Mouse (Mus musculus) MEL (cell line): Measurements from ENCODE around the gene Grm7. TPM values are rescaled to one million over a fixed set of nuclear protein-coding genes. Genes with fewer than 3 reads are reported as not detected.

Experiments
- DNase-seq: peaks from one replicate; pipeline ENCODE4 v3.0.0; 2011; ENCODE audit warnings: low read depth, low spot score
- H3K27ac ChIP-seq: 2 replicates; pipeline ENCODE4 v1.5.1; 2012; ENCODE audit warnings: low read depth, mild to moderate bottlenecking, control low read depth, low read length, moderate library complexity; ENCODE audit not compliant: control insufficient read depth
- H3K27me3 ChIP-seq, 2 experiments: fragments of 150-350 bp in 1 of 2; sonication (generic) in 1 of 2; 2 replicates each; pipeline ENCODE4 v1.6.1; 2012; ENCODE audit warnings: low read length in 2 of 2, mild to moderate bottlenecking in 2 of 2, improper control_type of control experiment in 1 of 2, moderate library complexity in 1 of 2; ENCODE audit not compliant: insufficient read depth in 2 of 2, control insufficient read depth in 1 of 2
- H3K36me3 ChIP-seq, 2 experiments: 2 replicates each; pipeline ENCODE4 v1.6.1; 2012 to 2014; ENCODE audit warnings: low read length in 2 of 2, improper control_type of control experiment in 1 of 2, inconsistent platforms in 1 of 2, mild to moderate bottlenecking in 1 of 2; ENCODE audit not compliant: insufficient read depth in 2 of 2, control insufficient read depth in 1 of 2
- H3K4me1 ChIP-seq, 2 experiments: fragments of 150-350 bp in 1 of 2; sonication (generic) in 1 of 2; 2 replicates each; pipeline ENCODE4 v1.6.1; 2012; ENCODE audit warnings: low read length in 2 of 2, improper control_type of control experiment in 1 of 2, mild to moderate bottlenecking in 1 of 2; ENCODE audit not compliant: insufficient read depth in 2 of 2, control insufficient read depth in 1 of 2
- H3K4me3 ChIP-seq, 2 experiments: fragments of 150-350 bp in 1 of 2; sonication (generic) in 1 of 2; 2 replicates each; pipeline ENCODE4 v1.5.1; 2012; ENCODE audit warnings: low read depth in 2 of 2, low read length in 2 of 2, mild to moderate bottlenecking in 2 of 2, moderate library complexity in 2 of 2, control low read depth in 1 of 2, improper control_type of control experiment in 1 of 2; ENCODE audit not compliant: control insufficient read depth in 1 of 2, insufficient read depth in 1 of 2
- H3K79me2 ChIP-seq: 2 replicates; pipeline ENCODE4 v1.6.1; 2012; ENCODE audit warnings: mild to moderate bottlenecking, low read length, moderate library complexity; ENCODE audit not compliant: control insufficient read depth, poor library complexity, insufficient read depth
- H3K9ac ChIP-seq: 2 replicates; pipeline ENCODE4 v1.6.1; 2012; ENCODE audit warnings: low read depth, mild to moderate bottlenecking, control low read depth, low read length, moderate library complexity; ENCODE audit not compliant: control insufficient read depth, poor library complexity, severe bottlenecking
- H3K9me3 ChIP-seq: fragments of 150-350 bp; sonication (generic); replicated peaks from 2 replicates; pipeline ENCODE4 v1.6.1; 2012; ENCODE audit warnings: mild to moderate bottlenecking, low read length, improper control_type of control experiment, moderate library complexity; ENCODE audit not compliant: insufficient read depth
- BHLHE40 ChIP-seq: IDR thresholded peaks from 2 replicates; pipeline ENCODE4 v1.6.1; 2012; ENCODE audit warnings: low read depth, mild to moderate bottlenecking, inconsistent platforms, low read length, improper control_type of control experiment, borderline replicate concordance
- CHD1 ChIP-seq: IDR thresholded peaks from 2 replicates; pipeline ENCODE4 v1.6.1; 2012; ENCODE audit warnings: low read depth, mild to moderate bottlenecking, inconsistent platforms, low read length, improper control_type of control experiment
- CTCF ChIP-seq, 3 experiments: IDR thresholded peaks in 2 of 3; conservative IDR thresholded peaks in 1 of 3; 2 replicates each; pipeline ENCODE4 v1.5.1; 2011 to 2012; ENCODE audit warnings: low read length in 3 of 3, low read depth in 2 of 3, mild to moderate bottlenecking in 2 of 3, improper control_type of control experiment in 1 of 3, inconsistent platforms in 1 of 3, mixed read lengths in 1 of 3, moderate library complexity in 1 of 3; ENCODE audit not compliant: control insufficient read depth in 1 of 3, insufficient read depth in 1 of 3, poor library complexity in 1 of 3, severe bottlenecking in 1 of 3
- E2F4 ChIP-seq: IDR thresholded peaks from 2 replicates; pipeline ENCODE4 v1.6.1; 2011; ENCODE audit warnings: low read depth, low read length, improper control_type of control experiment, borderline replicate concordance
- HCFC1 ChIP-seq: IDR thresholded peaks from 2 replicates; pipeline ENCODE4 v1.6.1; 2012; ENCODE audit warnings: low read depth, mild to moderate bottlenecking, inconsistent platforms, low read length, improper control_type of control experiment, moderate library complexity
- KAT2A ChIP-seq: conservative IDR thresholded peaks from 2 replicates; pipeline ENCODE4 v1.6.1; 2012; ENCODE audit warnings: low read depth, low read length, improper control_type of control experiment, inconsistent platforms
- MEF2A ChIP-seq: IDR thresholded peaks from 2 replicates; pipeline ENCODE4 v1.6.1; 2014; ENCODE audit warnings: low read depth, mild to moderate bottlenecking, inconsistent platforms, low read length, improper control_type of control experiment; ENCODE audit not compliant: poor library complexity, insufficient replicate concordance, severe bottlenecking; ENCODE audit errors: extremely low read depth
- MYC ChIP-seq: IDR thresholded peaks from 2 replicates; pipeline ENCODE4 v1.6.1; 2011; ENCODE audit warnings: low read depth, mild to moderate bottlenecking, low read length, improper control_type of control experiment, moderate library complexity
- NELFE ChIP-seq: IDR thresholded peaks from 2 replicates; pipeline ENCODE4 v1.6.1; 2011; ENCODE audit warnings: low read depth, low read length, improper control_type of control experiment
- POLR2A ChIP-seq, 2 experiments: IDR thresholded peaks; 2 replicates each; pipeline ENCODE4 v1.6.1; 2011 to 2012; ENCODE audit warnings: low read length in 2 of 2, mild to moderate bottlenecking in 2 of 2, control low read depth in 1 of 2, improper control_type of control experiment in 1 of 2, low read depth in 1 of 2, moderate library complexity in 1 of 2; ENCODE audit not compliant: control insufficient read depth in 1 of 2, insufficient read depth in 1 of 2, poor library complexity in 1 of 2
- POLR2AphosphoS2 ChIP-seq: IDR thresholded peaks from 2 replicates; pipeline ENCODE4 v1.6.1; 2011; ENCODE audit warnings: low read length, improper control_type of control experiment
- RCOR1 ChIP-seq: IDR thresholded peaks from 2 replicates; pipeline ENCODE4 v1.6.1; 2012; ENCODE audit warnings: low read depth, mild to moderate bottlenecking, inconsistent platforms, low read length, improper control_type of control experiment
- USF1 ChIP-seq: IDR thresholded peaks from 2 replicates; pipeline ENCODE4 v1.6.1; 2014; ENCODE audit warnings: low read depth, mild to moderate bottlenecking, inconsistent platforms, low read length, improper control_type of control experiment, moderate library complexity
- USF2 ChIP-seq, 2 experiments: IDR thresholded peaks; 2 replicates each; pipeline ENCODE4 v1.6.1; 2011 to 2012; ENCODE audit warnings: improper control_type of control experiment in 2 of 2, low read length in 2 of 2, borderline replicate concordance in 1 of 2, inconsistent platforms in 1 of 2, low read depth in 1 of 2, mild to moderate bottlenecking in 1 of 2; ENCODE audit not compliant: insufficient read depth in 1 of 2
- ZMIZ1 ChIP-seq: IDR thresholded peaks from 2 replicates; pipeline ENCODE4 v1.6.1; 2012; ENCODE audit warnings: low read depth, mild to moderate bottlenecking, inconsistent platforms, low read length, improper control_type of control experiment, moderate library complexity
- polyA plus RNA-seq, 2 experiments: library from polyadenylated mRNA; stranded (reverse) in 1 of 2; unstranded in 1 of 2; fragments of >175 nt in 1 of 2; fragments of >200 nt in 1 of 2; gene quantifications; 2 replicates each; pipeline versions ENCODE4 v1.2.1 to v1.2.4; 2012; ENCODE audit warnings: low replicate concordance in 2 of 2, low read depth in 1 of 2; ENCODE audit not compliant: insufficient read length in 2 of 2, insufficient read depth in 1 of 2, missing spikeins in 1 of 2
- total RNA-seq: library from RNA; depleted of rRNA; stranded (reverse); fragments of 300-350 nt; gene quantifications from 2 replicates; pipeline ENCODE4 v1.2.3, GENCODE M21; 2012

Grm7 gene
- total and polyA plus RNA-seq, 3 experiments = not detected

GRCm38 (mm10) chr6:110664436-110664835, 19.1 kb downstream of the Grm7 start:
- Histone ChIP-seq H3K9me3 (no peaks in the 10 kb centered on the region), H3K36me3 (no peaks in the 10 kb centered on the region)
- TF ChIP-seq E2F4 (no peak), NELFE (no peak), KAT2A (no peak), POLR2A (IDR thresholded peaks at IDR 0.05; ENCODE audit: control insufficient read depth in 1 of 2, insufficient read depth in 1 of 2, low read depth in 1 of 2, low read length in 2 of 2, poor library complexity in 1 of 2) (no peak), ZMIZ1 (no peak), MYC (no peak)
- TF ChIP-seq, all 39 proteins: peak for 0
- Histone ChIP-seq H3K27ac (no peak overlapping the region), H3K4me1 (no peaks in the 10 kb centered on the region), H3K4me3 (no peak overlapping the region), H3K27me3 (no peaks in the 10 kb centered on the region), H3K79me2 (no peaks in the 10 kb centered on the region), H3K9ac (no peak overlapping the region)
- DNase-seq = no peak

GRCm38 (mm10) chr6:110668447-110668846, 23.1 kb downstream of the Grm7 start:
- H3K27ac ChIP-seq = no peak overlapping the region
- DNase-seq = no peak
- no peaks in the 10 kb centered on the region for H3K36me3 ChIP-seq
- H3K27me3 ChIP-seq = no peaks in the 10 kb centered on the region
- H3K9me3 ChIP-seq = no peaks in the 10 kb centered on the region
- no peaks in the 10 kb centered on the region for H3K4me1 ChIP-seq
- H3K4me3 ChIP-seq = no peak overlapping the region
- no peak overlapping the region for H3K9ac ChIP-seq
- no peaks in the 10 kb centered on the region for H3K79me2 ChIP-seq
- TF ChIP-seq POLR2AphosphoS2 (no peak), BHLHE40 (no peak), POLR2A (IDR thresholded peaks at IDR 0.05; ENCODE audit: control insufficient read depth in 1 of 2, insufficient read depth in 1 of 2, low read depth in 1 of 2, low read length in 2 of 2, poor library complexity in 1 of 2) (no peak), MEF2A (no peak), CTCF (IDR thresholded peaks at IDR 0.05 in 2 of 3, conservative IDR thresholded peaks at IDR 0.05 in 1 of 3; ENCODE audit: control insufficient read depth in 1 of 3, insufficient read depth in 1 of 3, low read depth in 2 of 3, low read length in 3 of 3, poor library complexity in 1 of 3, severe bottlenecking in 1 of 3) (no peak), HCFC1 (no peak), USF2 (IDR thresholded peaks at IDR 0.05; ENCODE audit: borderline replicate concordance in 1 of 2, insufficient read depth in 1 of 2, low read depth in 1 of 2, low read length in 2 of 2) (no peak), KAT2A (no peak), CHD1 (no peak), USF1 (no peak), RCOR1 (no peak)
- TF ChIP-seq, all 39 proteins: peak for 0

GRCm38 (mm10) chr6:110690954-110691353, 45.6 kb downstream of the Grm7 start:
- Histone ChIP-seq H3K79me2 (no peaks in the 10 kb centered on the region), H3K9ac (no peak overlapping the region), H3K4me1 (no peaks in the 10 kb centered on the region), H3K36me3 (no peaks in the 10 kb centered on the region), H3K27me3 (no peaks in the 10 kb centered on the region), H3K27ac (no peak overlapping the region), H3K4me3 (no peak overlapping the region), H3K9me3 (no peaks in the 10 kb centered on the region)
- TF ChIP-seq POLR2A (IDR thresholded peaks at IDR 0.05; ENCODE audit: control insufficient read depth in 1 of 2, insufficient read depth in 1 of 2, low read depth in 1 of 2, low read length in 2 of 2, poor library complexity in 1 of 2) = no peak
- no peak for DNase-seq
